Mouse (Mus musculus) brain, embryonic 14.5 days (tissue): Measurements from ENCODE around the gene E2f4.

Experiments used
- CTCF ChIP-seq: fragments of 200-500 bp; IDR thresholded peaks from 2 replicates; pipeline ENCODE4 v1.5.1; 2012; ENCODE audit warnings: inconsistent platforms, mild to moderate bottlenecking, moderate library complexity, borderline replicate concordance; ENCODE audit not compliant: insufficient read depth, insufficient read length; ENCODE audit errors: extremely low read depth
- POLR2A ChIP-seq: fragments of 200-500 bp; IDR thresholded peaks from 2 replicates; pipeline ENCODE4 v1.6.1; 2012; ENCODE audit warnings: mild to moderate bottlenecking, inconsistent platforms, borderline replicate concordance; ENCODE audit not compliant: poor library complexity, insufficient read depth, insufficient read length, severe bottlenecking; ENCODE audit errors: extremely low read depth

DNA sequence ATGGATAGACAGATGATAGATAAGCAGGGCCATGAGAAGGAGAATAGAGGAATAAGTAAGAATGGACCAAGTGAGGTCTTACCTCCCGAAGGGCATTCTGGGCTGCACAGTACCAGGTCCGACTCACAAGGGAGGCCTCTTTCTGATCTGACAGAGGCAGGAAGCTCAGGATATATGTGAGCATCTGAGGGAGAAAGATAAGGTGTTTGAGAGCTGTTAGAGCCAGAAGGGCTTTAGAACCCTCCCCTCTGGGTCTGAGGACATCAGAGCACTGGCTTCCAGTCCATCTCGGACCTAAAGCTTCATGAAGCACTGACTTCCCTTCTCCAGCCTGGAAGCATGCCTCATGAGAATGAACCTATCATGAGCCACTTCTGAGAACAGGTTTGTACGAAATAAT is 25.7 kb downstream of the E2f4 start:
- TF ChIP-seq POLR2A (no peak), CTCF (no peak)
